Mouse (Mus musculus) ES-E14 (cell line): ENCODE measurements around the gene Eomes. TPM values are rescaled to one million over a fixed set of nuclear protein-coding genes. Genes with fewer than 3 reads are reported as not detected.

Experiments
- DNase-seq: peaks from one replicate; pipeline ENCODE4 v3.0.0-alpha.2; 2013; ENCODE audit warnings: low read depth, low spot score
- H3K27ac ChIP-seq: 2 replicates; pipeline ENCODE4 v1.5.1; 2012; ENCODE audit warnings: low read depth, mild to moderate bottlenecking, low read length, moderate library complexity, mixed read lengths; ENCODE audit not compliant: poor library complexity, insufficient read depth, severe bottlenecking
- H3K36me3 ChIP-seq: 2 replicates; pipeline ENCODE4 v1.6.1; 2012; ENCODE audit warnings: mild to moderate bottlenecking, low read length, moderate library complexity, mixed read lengths; ENCODE audit not compliant: control insufficient read depth, poor library complexity, insufficient read depth, severe bottlenecking
- H3K4me1 ChIP-seq, 2 experiments: fragments of 150-350 bp in 1 of 2; sonication (generic) in 1 of 2; 2 replicates each; pipeline ENCODE4 v1.6.1; 2012; ENCODE audit warnings: low read length in 2 of 2, mild to moderate bottlenecking in 1 of 2, mixed read lengths in 1 of 2; ENCODE audit not compliant: control insufficient read depth in 2 of 2, insufficient read depth in 2 of 2, poor library complexity in 1 of 2
- H3K4me3 ChIP-seq, 2 experiments: fragments of 150-350 bp in 1 of 2; sonication (generic) in 1 of 2; 2 replicates each; pipeline ENCODE4 v1.5.1; 2012; ENCODE audit warnings: low read length in 2 of 2, low read depth in 1 of 2, mild to moderate bottlenecking in 1 of 2, mixed read lengths in 1 of 2; ENCODE audit not compliant: insufficient read depth in 1 of 2, poor library complexity in 1 of 2, severe bottlenecking in 1 of 2
- H3K9ac ChIP-seq: 2 replicates; pipeline ENCODE4 v1.6.1; 2012; ENCODE audit warnings: low read depth, mild to moderate bottlenecking, low read length, mixed read lengths; ENCODE audit not compliant: poor library complexity, insufficient read depth, severe bottlenecking
- H3K9me3 ChIP-seq: fragments of 150-350 bp; sonication (generic); 2 replicates; pipeline ENCODE4 v1.6.1; 2012; ENCODE audit warnings: low read depth, mild to moderate bottlenecking, low read length; ENCODE audit not compliant: control insufficient read depth, insufficient read depth
- CHD2 ChIP-seq: IDR thresholded peaks from 2 replicates; pipeline ENCODE4 v1.6.1; 2014; ENCODE audit warnings: mild to moderate bottlenecking, low read depth, low read length, inconsistent platforms
- HCFC1 ChIP-seq: IDR thresholded peaks from 2 replicates; pipeline ENCODE4 v1.6.1; 2012; ENCODE audit warnings: low read length, inconsistent platforms, borderline replicate concordance; ENCODE audit not compliant: insufficient read depth
- MAFK ChIP-seq: IDR thresholded peaks from 2 replicates; pipeline ENCODE4 v1.6.1; 2014; ENCODE audit warnings: mild to moderate bottlenecking, low read depth, low read length, inconsistent platforms; ENCODE audit not compliant: insufficient read depth
- ZC3H11A ChIP-seq: IDR thresholded peaks from 2 replicates; pipeline ENCODE4 v1.6.1; 2012; ENCODE audit warnings: low read depth, mild to moderate bottlenecking, inconsistent platforms, low read length, borderline replicate concordance
- ZNF384 ChIP-seq: IDR thresholded peaks from 2 replicates; pipeline ENCODE4 v1.6.1; 2012; ENCODE audit warnings: low read depth, low read length, inconsistent platforms
- in situ Hi-C, 2 experiments: fragments of 600-800 bp; cut with MboI; formaldehyde crosslinking; loops; one replicate each; pipeline ENCODE4 v1.15.1; 2025; ENCODE audit warnings: low sequenced_read_pairs in 2 of 2, inconsistent platforms in 1 of 2; ENCODE audit not compliant: unreplicated experiment in 2 of 2
- total RNA-seq: library from RNA; depleted of rRNA; stranded (reverse); fragments of 300-350 nt; gene quantifications from 2 replicates; pipeline ENCODE4 v1.2.3, GENCODE M21; 2012; rRNA removed

Eomes gene
- total RNA-seq, 1 experiment, result 3.2 TPM

DNA sequence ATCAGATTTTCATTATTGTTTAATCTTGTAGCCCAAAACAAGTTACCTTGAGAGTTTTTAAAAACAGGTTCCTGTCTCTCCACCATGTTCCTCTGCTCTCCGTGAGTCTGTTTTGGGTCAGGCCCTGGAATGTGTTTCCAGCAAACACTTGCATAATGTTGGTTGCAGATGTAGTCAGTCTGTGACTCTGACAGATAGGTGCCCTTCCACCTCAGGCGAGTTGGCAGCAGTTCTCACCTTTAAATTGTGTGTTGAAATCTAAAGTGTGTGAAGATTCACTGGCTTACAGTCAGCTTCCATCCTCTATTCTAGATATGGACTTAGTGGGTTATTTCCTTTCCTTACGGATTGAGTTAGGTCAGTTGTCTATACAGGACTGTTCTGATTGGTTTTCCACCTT is 51.8 kb downstream of the Eomes start:
- Histone ChIP-seq H3K4me1 (peaks cover 4 to 6% of the 10 kb centered on the region in 2 experiments; a peak in 2 of 4 replicates), H3K9me3 (no peaks in the 10 kb centered on the region), H3K4me3 (no peak overlapping the region), H3K9ac (no peak overlapping the region), H3K27ac (no peak overlapping the region), H3K36me3 (peaks cover 31% of the 10 kb centered on the region)
- DNase-seq, result no peak
- TF ChIP-seq CHD2 (no peak), ZNF384 (no peak)
- in situ Hi-C loops, result no loop called here

GRCm38 (mm10) chr9:118530679-118531078 is 52.7 kb downstream of the Eomes start:
- Histone ChIP-seq H3K4me1 (peaks cover 4 to 6% of the 10 kb centered on the region in 2 experiments; a peak in 2 of 4 replicates), H3K36me3 (peaks cover 31% of the 10 kb centered on the region), H3K9me3 (no peaks in the 10 kb centered on the region), H3K4me3 (no peak overlapping the region), H3K9ac (no peak overlapping the region), H3K27ac (no peak overlapping the region)
- DNase-seq, result no peak
- in situ Hi-C loops, result no loop called here
- TF ChIP-seq ZNF384, result no peak
- TF ChIP-seq MAFK, result no peak
- TF ChIP-seq HCFC1, result no peak
- TF ChIP-seq CHD2, result no peak
- no peak for TF ChIP-seq ZC3H11A

GRCm38 (mm10) chr9:118532516-118533205 is 54.6 kb downstream of the Eomes start:
- H3K36me3 ChIP-seq, result peaks cover 30% of the 10 kb centered on the region
- no peak overlapping the region for H3K9ac ChIP-seq
- H3K4me3 ChIP-seq, result no peak overlapping the region
- DNase-seq, result no peak
- no peak overlapping the region for H3K27ac ChIP-seq
- H3K4me1 ChIP-seq, result peaks cover under 1 to 10% of the 10 kb centered on the region in 2 experiments; a peak in 2 of 4 replicates
- H3K9me3 ChIP-seq, result no peaks in the 10 kb centered on the region
- TF ChIP-seq ZC3H11A (no peak), MAFK (no peak), HCFC1 (no peak), ZNF384 (no peak), CHD2 (no peak)
- in situ Hi-C loops, result no loop called here

Other genes with a start within 250 kb of the Eomes start
- gene Golga4, start 28.1 kb downstream of the Eomes start, total RNA-seq, result 73.3 and 78.4 TPM in 2 replicates
- gene Itga9, start 128.5 kb downstream of the Eomes start, total RNA-seq, result 19.7 and 43.7 TPM in 2 replicates